Mouse (Mus musculus) Muller cell, postnatal 12 days (primary cell): ENCODE measurements around the gene Tlr9.

Experiments used
- DNase-seq: peaks from one replicate; pipeline ENCODE4 v3.0.0-alpha.2; 2015; ENCODE audit errors: inconsistent ontology term

The Tlr9 gene

DNA sequence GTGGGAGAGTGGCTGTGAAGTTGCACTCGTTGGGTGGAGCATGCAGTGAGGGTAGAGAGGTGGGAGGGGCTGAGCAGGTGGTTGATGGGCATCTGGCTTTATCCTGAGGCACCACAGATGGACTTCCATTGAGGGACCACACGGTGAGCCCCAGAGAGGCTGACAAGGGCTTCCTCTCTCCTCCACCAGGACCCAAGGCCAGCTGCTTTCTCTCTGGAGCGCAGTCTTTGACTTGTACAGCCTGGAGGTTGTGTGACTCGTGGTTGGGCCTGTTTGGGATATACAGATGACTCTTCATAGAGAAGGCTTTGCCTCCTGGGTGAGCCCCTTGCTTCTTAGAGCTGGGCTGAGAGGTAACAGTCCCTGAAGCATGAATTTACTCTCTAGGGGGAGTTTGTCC is 46.0 kb downstream of the Tlr9 start:
- no peak for DNase-seq

DNA sequence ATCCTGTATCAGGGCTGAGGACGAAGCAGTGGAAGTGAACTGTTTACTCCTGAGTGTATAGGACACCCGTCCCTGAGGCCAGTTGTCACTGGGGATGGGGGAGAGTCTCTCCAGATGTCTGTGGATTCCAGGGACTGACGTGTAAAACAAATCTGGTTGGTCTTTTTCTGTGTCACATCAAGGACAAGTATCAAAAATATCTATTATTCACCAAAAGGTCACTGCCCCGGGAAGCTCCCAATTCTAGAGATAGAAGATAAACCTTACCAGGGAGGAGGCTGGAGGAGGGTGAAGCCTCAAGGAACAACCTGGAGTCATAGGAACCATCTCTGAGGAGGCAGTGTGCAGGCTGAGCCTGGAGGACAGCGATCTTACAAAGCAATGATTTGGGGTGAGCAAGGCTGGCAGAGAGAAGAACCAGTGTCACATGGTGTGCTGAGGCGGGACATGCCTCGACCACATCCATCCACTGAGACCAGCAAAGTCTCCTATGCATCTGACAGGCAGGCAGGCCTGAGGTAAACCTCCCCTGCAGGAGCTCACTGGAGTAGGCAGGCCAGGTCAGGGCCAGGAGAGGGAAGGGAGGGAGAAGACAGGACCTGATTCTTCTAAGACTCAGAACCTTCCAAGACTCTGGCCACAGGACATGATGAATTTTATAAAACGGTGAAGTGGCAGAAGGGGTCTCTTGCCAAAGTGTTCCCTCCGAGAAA is 46.8 kb downstream of the Tlr9 start:
- no peak for DNase-seq

DNA sequence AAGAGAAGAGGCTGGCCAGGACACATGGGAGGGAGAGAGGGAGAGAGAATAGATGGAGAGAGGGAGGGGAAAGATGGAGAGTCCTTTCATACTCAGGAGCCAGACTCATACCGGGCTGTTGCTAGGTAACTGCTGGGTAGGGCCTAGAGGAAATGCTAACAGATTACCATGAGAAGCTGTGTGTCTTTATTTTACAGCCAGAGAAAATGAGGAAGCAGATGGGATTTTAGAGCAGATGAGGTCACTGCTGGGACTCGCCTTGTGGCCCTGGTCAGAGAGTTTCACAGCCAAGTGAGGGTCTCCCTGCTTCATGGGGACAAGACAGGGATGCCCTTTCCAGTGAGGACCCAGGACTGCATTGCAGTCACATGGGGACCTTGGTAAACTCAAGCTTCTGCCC is 47.5 kb downstream of the Tlr9 start:
- no peak for DNase-seq

DNA sequence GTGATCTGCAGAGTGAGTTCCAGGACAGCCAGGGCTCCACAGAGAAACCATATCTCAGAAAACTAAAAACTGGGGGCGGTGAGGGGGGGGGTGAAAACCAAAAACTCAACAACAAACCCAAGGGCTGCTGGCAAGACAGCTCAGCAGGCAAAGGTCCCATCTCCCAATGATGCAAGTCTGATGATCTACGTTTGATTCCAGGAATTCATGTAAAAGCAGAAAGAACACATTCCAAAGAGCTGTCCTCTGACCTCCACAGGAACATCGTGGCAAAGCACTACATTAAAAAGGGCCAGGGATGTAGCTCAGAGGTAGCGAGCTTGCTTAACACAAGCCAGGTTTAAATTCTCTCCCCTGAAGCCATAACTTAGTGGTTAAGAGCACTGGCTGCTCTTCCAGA is 48.3 kb downstream of the Tlr9 start:
- no peak for DNase-seq

DNA sequence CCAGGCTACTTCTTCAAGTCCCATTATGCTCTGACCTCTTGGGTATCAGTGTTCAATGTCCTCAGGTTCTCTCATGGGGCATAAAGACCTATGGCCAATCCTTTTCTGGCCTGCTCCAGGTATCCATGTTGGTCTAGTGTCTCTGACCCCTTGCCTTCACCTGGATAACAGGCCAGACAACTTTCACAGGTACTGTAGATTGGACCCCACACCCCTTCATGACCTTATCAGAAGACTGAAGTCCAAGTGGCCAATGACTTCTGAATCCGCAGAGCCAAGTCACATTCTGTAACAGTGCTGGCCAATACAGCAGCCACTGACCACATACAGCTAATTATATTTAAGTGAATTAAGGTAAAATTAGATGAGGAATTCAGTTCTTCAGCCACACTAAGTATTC is 49.9 kb downstream of the Tlr9 start:
- no peak for DNase-seq

DNA sequence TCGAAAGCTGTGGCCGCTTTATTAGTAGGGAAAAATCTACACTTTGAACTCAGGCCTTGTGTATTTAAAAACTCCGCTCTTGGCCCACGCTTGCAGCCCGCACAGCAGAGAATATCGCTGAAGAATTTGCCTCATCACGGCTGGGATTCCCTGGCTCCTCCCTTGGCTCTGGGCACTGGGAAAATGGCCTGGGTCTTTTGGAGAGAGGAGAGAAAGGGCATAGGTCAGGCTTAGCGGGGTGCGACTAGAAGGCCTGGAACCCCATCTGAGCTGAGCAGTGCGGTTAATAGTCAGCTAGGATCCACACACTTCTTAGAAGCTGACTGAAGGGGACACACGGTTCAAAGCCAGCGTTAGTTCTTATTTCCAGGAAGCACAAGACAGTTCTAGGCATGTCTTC is 50.9 kb downstream of the Tlr9 start:
- no peak for DNase-seq

DNA sequence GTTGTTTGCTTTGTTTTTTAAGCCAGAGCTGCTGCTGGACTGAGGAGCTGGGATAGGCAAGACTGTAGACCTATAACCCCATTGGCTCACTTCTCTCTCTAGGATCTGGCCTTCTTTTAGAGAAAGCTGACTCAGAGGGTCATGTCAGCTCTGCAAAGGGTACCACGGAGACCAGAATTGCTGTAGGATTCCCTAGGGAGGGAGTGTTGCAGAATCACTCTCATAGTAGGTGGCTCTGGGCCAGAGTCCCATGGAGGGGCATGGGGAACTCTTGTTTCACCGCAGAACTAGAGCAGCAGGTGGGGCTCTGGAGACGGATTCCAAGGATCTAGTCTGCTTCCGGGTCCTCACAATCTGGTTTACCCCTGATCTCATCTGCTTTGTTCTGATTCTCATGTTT is 51.4 kb downstream of the Tlr9 start:
- no peak for DNase-seq

DNA sequence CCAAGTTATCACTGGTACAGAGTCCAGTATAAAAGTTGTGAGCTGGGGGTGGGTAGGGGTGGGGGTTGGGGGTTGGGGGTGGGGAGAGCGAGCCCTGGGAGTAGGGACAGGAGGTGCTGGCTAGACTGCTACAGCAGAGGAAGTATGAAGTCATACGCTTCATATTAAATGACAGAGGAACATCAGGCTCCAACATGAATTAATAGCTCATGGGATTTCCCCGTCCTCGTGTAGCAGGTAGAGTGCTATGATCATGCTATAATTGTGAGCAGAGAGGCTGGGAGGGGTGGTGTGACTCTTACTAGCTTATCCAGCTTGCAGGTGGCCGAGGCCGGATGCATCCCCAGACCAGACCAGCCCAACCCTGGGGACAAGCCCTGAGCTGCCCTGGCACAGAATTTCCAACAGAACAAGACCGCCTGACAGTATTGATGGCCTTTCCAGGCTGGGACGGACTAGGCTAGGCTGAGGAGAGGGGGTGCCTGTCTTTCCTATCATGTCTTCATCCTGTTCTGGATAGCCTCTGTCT is 52.3 kb downstream of the Tlr9 start:
- DNase-seq = no peak

DNA sequence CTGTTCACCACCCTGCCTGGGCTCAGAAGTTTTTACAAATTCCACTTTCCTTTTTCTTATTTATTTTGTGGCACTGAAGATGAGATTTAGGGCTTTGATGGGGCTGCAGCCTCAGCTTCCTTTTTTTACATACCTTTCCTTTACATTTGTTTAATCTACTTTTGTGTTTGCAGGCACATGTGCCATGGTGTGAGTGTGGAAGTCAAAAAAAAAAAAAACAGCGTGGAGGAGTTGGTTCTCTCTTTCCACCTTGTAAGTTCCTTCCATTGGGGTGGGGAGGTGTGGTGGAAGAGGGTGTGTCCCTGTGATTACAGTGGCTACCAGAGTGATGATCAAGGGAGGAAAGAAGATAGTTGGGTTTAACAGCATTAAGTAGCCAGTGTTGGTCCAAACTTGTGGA is 53.4 kb downstream of the Tlr9 start:
- no peak for DNase-seq
